Mouse (Mus musculus): Measurements from ENCODE around the gene Ercc2.

DNA sequence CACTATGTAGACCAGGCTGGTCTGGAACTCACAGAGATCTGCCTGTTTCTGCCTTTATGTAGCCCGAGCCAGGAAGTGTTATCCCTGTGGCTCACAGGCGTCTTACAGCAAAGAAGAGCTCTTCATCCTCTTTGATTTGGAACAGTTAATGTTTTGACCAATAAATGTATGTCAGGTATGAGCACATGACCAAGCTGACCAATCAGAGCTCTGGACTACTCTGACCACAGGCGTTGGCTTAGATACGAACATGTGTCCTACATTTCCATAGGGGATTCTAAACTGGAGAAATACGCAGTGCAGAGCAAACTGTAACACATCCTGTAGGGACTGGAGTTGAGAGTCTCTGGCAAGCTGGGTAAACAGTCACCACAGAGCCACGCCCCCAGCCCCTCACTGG is 45.1 kb downstream of the Ercc2 start:
- TF ChIP-seq CTCF (IDR thresholded peaks at IDR 0.05; ENCODE audit: low read depth) (no peak), EP300 (IDR thresholded peaks at IDR 0.05; ENCODE audit: low read depth) (no peak)
